Mouse (Mus musculus): ENCODE data around the gene Fgf2.
A peak's percentile ranks its signal among the peaks of the same experiment; 100 is the strongest.

DNA sequence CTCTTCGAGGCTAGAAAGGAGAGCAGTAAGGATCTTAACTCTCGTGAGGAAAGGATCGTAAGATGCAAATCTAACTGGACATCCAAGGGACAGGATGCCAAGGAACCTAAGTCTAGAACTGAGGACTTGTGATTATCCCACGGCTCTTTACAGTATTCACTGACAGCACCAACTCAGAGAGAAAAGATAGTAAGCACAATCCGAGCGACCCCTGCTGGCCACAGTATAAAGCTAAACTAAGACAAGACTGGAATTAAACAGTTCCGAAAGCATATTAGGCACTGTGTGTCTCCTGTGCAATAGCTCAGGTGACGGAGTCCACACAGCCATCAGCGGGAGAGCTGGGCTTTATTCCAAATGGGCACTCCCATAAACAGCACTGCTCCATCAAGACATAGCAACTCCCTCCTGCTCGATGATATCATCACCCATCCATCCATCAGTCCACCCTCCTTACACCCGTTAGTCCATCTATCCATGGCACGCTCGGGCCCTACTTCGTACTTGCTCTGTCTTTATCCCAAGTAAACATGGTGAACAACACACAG, 66.3 kb downstream of the Fgf2 start:
- TF ChIP-seq CTCF (IDR thresholded peaks at IDR 0.05; ENCODE audit: borderline replicate concordance, extremely low read depth, insufficient read depth, insufficient read length): peak; percentile 74; the same call in 1 of the 2 replicates
- TF ChIP-seq POLR2A (IDR thresholded peaks at IDR 0.05; ENCODE audit: borderline replicate concordance, extremely low read depth, insufficient read depth, insufficient read length, poor library complexity, severe bottlenecking): no peak

All from brain, embryonic 14.5 days (tissue).